Mouse (Mus musculus) kidney, postnatal 0 days (tissue): ENCODE results near the gene Gramd1a. TPM values are rescaled to one million over a fixed set of nuclear protein-coding genes. Genes with fewer than 3 reads are reported as not detected.

Experiments
- ATAC-seq: fragments of 200-750 bp; cut with Nextera tagmentation; replicated peaks from 2 replicates; pipeline ENCODE4 v1.8.0; 2017; ENCODE audit warnings: low read depth, moderate number of reproducible peaks, moderate TSS enrichment, moderate library complexity; ENCODE audit not compliant: low FRiP score
- DNase-seq: peaks from one replicate; pipeline ENCODE4 v3.0.0-alpha.2; 2016; ENCODE audit warnings: low spot score
- H3K27ac ChIP-seq: fragments of 300-500 bp; sonication (generic); 2 replicates; pipeline ENCODE4 v1.5.1; 2014; ENCODE audit warnings: mild to moderate bottlenecking
- H3K27me3 ChIP-seq: fragments of 300-500 bp; sonication (generic); 2 replicates; pipeline ENCODE4 v1.6.1; 2014; ENCODE audit warnings: low read length, mixed read lengths; ENCODE audit not compliant: insufficient read depth
- H3K36me3 ChIP-seq: fragments of 300-500 bp; sonication (generic); 2 replicates; pipeline ENCODE4 v1.6.1; 2014; ENCODE audit warnings: low read length, mixed read lengths; ENCODE audit not compliant: insufficient read depth
- H3K4me1 ChIP-seq: fragments of 300-500 bp; sonication (generic); replicated peaks from 2 replicates; pipeline ENCODE4 v1.6.1; 2014; ENCODE audit warnings: antibody characterized with exemption, low read length, mixed read lengths; ENCODE audit not compliant: insufficient read depth
- H3K4me2 ChIP-seq: fragments of 300-500 bp; sonication (generic); 2 replicates; pipeline ENCODE4 v1.6.1; 2014; ENCODE audit warnings: mild to moderate bottlenecking, low read length, moderate library complexity, mixed read lengths
- H3K4me3 ChIP-seq: fragments of 300-500 bp; sonication (generic); replicated peaks from 2 replicates; pipeline ENCODE4 v1.5.1; 2014; ENCODE audit warnings: low read depth, low read length
- H3K9ac ChIP-seq: fragments of 300-500 bp; sonication (generic); 2 replicates; pipeline ENCODE4 v1.6.1; 2014; ENCODE audit warnings: low read depth, low read length
- H3K9me3 ChIP-seq: fragments of 300-500 bp; sonication (generic); replicated peaks from 2 replicates; pipeline ENCODE4 v1.6.1; 2016; ENCODE audit warnings: low read length, inconsistent platforms, mixed read lengths
- CTCF ChIP-seq: IDR thresholded peaks from 2 replicates; pipeline ENCODE4 v1.5.1; 2016; ENCODE audit warnings: antibody characterized with exemption, low read depth, mild to moderate bottlenecking, moderate library complexity
- WGBS: fragments of 180-500 bp; shearing (Covaris S2); extraction: QIAGEN DNeasy Blood & Tissue Kit; methylation state at CpG from one replicate; pipeline ENCODE4 v1.1.7; 2014; 5-methylcytosine and 5-hydroxymethylcytosine counted together
- polyA plus RNA-seq: library from polyadenylated mRNA; unstranded; fragments of >200 nt; fragmentation: Nextera tagmentation; extraction: Ambion mirVana; gene quantifications from 2 replicates; pipeline ENCODE4 v1.2.1, GENCODE M21; 2015

Gramd1a gene
- polyA plus RNA-seq, 1 experiment from 2014 or later = 36.3 TPM

DNA sequence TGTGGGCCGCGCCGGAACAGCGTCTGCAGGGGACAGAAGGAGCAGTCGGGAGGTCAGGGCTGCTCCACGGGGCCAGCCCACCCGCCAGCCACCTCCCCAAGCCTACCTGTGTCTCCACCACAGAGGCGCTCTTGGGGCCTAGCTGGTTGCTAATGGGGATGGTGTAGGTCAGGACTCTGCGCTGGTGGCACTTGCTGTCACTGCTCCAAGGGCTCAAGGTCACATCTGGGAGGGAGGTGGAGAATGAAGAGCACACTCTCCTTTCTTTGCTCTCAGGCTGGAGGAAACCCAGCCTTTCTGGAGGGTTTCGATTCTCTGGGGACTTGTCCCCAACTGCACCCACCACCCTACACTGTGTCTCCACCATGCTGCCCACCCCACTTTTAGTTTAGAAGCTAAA lies 20.0 kb downstream of the Gramd1a start:
- 93% methylated on average over 10 of the region's 10 CpGs for WGBS
- TF ChIP-seq CTCF = no peak
- no peak for ATAC-seq

DNA sequence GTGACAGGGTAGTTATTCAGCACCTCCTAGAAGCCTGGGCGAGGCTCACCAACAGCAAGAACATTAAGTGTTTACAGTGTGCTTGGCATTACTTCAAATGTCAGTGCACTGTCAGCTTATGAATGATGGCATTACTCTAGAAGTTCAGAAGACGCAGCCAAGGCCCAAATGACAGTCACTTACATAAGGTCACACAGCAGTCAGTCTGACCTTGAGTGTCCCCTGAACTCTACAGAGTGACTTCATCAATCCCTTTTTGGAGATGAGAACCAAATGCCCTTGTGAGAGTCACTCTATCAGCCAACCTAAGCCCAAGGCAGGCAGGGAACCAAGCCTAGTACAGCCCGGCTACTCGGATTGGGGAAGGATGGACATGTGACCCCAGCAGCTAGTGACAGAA lies 23.8 kb downstream of the Gramd1a start:
- no peak overlapping the region for H3K9ac ChIP-seq

More for the DNA sequence above, 20.0 kb downstream of the Gramd1a start:
- H3K4me3 ChIP-seq = no peak overlapping the region
- H3K27ac ChIP-seq = no peak overlapping the region
- H3K27me3 ChIP-seq = no peaks in the 10 kb centered on the region
- H3K4me1 ChIP-seq = no peaks in the 10 kb centered on the region
- H3K9me3 ChIP-seq = no peaks in the 10 kb centered on the region
- H3K4me2 ChIP-seq = no peak overlapping the region
- H3K36me3 ChIP-seq = peaks cover 96% of the 10 kb centered on the region
- H3K9ac ChIP-seq = no peak overlapping the region
- DNase-seq = no peak

DNA sequence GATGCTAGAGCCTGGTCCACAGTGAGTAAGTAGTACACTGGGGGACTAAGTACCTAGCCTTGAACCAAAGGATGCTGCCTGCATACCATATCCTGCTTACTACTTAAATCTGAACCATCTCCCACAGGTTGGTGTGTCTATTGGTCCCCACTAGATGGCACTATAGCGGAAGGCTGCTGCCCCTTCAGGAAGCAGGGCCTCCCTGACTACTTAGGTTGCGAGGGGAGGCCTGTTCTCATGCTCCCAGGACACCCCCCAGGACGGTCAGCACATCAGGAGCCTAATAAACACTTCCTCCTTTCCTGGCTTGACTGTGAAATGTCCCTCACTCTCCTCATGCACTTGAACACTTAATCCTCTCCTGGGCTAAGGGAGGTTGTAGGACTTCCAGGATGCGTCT lies 24.9 kb downstream of the Gramd1a start:
- no peak overlapping the region for H3K4me3 ChIP-seq
- H3K4me2 ChIP-seq = no peak overlapping the region
- H3K9ac ChIP-seq = no peak overlapping the region
- H3K27me3 ChIP-seq = peaks cover 9% of the 10 kb centered on the region
- H3K4me1 ChIP-seq = 0 out of 2 replicates have a peak, but pooled peaks cover 5% of the 10 kb centered on the region
- TF ChIP-seq CTCF = peak; percentile 83
- H3K27ac ChIP-seq = no peak overlapping the region
- no peaks in the 10 kb centered on the region for H3K9me3 ChIP-seq
- DNase-seq (peak; percentile 87), ATAC-seq (no peak)
- 31% methylated on average over 4 of the region's 4 CpGs for WGBS
- peaks cover 65% of the 10 kb centered on the region for H3K36me3 ChIP-seq

More for the DNA sequence above, 23.8 kb downstream of the Gramd1a start:
- H3K27ac ChIP-seq = no peak overlapping the region
- WGBS = 83% methylated on average over 4 of the region's 4 CpGs
- H3K36me3 ChIP-seq = peaks cover 76% of the 10 kb centered on the region
- no peaks in the 10 kb centered on the region for H3K4me1 ChIP-seq
- no peak overlapping the region for H3K4me2 ChIP-seq
- no peaks in the 10 kb centered on the region for H3K27me3 ChIP-seq
- H3K4me3 ChIP-seq = no peak overlapping the region
- TF ChIP-seq CTCF = no peak
- no peaks in the 10 kb centered on the region for H3K9me3 ChIP-seq
- no peak for ATAC-seq
- DNase-seq = no peak

DNA sequence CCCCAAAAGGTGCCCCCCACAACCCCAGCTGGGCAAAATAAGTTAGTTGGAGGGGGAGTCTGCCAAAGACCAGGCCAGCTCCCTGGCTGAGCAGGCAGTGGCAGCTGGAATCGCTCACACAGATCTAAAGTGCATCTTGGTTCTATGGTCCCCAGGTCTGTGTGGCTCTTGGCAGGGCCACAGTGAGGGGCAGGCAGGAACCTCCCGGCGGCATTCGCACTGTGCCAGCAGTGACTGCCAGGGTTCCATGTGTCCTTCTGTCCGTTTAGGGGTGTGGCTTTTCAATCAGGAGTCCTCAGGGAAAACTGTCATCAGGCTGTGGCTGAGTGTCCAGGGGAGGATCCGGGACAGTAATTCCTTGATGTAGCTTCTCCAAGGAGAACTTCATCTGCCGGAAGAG lies 25.5 kb downstream of the Gramd1a start:
- Histone ChIP-seq H3K27ac (no peak overlapping the region), H3K27me3 (peaks cover 14% of the 10 kb centered on the region), H3K4me3 (no peak overlapping the region), H3K9ac (no peak overlapping the region), H3K9me3 (no peaks in the 10 kb centered on the region), H3K4me2 (no peak overlapping the region), H3K4me1 (0 out of 2 replicates have a peak, but pooled peaks cover 5% of the 10 kb centered on the region), H3K36me3 (peaks cover 59% of the 10 kb centered on the region)
- WGBS = 90% methylated on average over 7 of the region's 7 CpGs
- DNase-seq (no peak), ATAC-seq (no peak)
- no peak for TF ChIP-seq CTCF

DNA sequence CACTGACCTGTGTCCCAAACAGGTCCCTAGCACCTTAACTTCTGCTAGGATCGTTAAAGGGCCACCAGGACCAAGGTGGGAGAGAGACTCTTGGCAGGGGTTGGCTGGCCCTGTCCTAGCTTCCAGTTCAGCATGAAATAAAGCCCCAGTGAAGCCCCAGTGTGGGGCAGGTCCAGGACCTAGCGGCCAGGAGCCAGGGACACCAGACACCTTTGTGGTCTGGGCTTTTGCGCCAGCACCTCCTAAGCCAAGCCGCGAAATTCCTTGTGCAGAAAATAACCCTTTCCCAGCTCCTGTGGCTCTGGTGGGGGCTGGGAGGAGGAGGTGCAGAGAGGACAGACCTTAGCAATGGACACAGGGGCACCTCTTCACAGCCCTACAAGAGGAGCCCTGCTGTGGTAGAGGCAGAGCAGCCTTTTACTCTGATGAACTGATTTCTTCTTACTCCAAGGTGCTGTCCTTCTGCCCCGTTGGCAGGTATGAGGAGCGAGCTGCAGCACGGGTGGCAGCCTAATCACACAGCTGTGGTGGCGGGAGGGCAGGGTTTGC lies 27.5 kb downstream of the Gramd1a start:
- ATAC-seq = no peak
- no peak for TF ChIP-seq CTCF
- 59% methylated on average over 9 of the region's 9 CpGs for WGBS

DNA sequence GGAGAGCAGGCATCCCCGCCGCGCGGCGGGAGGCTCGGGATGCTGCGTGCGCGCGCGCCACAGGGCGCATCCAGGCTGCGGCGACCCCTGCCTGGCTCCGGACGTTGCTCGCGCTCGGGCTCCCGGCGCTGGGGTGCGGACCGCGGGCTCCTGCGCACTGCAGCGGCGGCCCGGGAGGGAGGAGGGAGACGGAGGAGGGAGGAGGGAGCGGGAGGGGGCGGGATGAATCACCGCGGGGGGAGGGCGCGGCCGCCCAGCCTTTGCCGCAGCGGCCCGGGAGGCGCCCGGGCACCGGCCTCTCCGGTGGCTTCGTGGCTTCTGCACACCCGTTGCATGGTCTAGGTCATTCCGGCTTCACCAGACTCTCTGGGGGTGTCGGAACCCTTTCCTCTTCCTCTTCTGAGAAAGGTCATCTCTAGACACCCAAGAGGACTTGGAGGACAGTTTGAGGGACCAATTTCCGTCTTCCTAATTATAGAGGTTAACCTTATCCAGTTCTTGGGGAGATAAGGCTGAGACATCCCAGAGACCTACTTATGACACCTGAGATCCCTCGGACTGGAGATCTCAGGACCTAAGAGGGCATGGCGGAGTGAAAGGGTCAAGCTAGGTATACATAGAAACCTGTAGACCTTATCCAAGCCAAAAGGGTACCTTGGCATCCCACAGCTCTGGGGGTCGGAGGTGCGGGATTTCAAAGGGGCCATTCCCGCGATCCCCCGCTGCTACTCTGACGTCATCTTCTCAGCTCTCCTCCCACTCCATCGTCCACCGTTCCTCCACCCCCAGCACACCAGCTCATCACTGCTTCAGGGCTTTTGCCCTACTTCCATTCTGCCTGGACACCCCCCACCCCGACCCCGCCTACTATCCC lies 28.6 kb downstream of the Gramd1a start, which contains the start of gene Scn1b:
TSS of gene Scn1b (minus strand) at position 153 of the 874 bp plus-strand sequence.
- WGBS = 2% methylated on average over 27 of the region's 60 CpGs
- TF ChIP-seq CTCF = no peak
- H3K9me3 ChIP-seq = no peaks in the 10 kb centered on the region
- peak within 1 kb of the TSS; percentile 96 for H3K4me2 ChIP-seq
- no peak within 1 kb of the TSS for H3K27ac ChIP-seq
- H3K4me1 ChIP-seq = 0 out of 2 replicates have a peak, but pooled peaks cover 5% of the 10 kb centered on the region
- peak within 1 kb of the TSS; percentile 52 for H3K9ac ChIP-seq
- ATAC-seq (no peak; the same call in 1 of the 2 replicates), DNase-seq (peak; percentile 33)
- peaks cover 29% of the 10 kb centered on the region for H3K36me3 ChIP-seq
- H3K4me3 ChIP-seq = peak within 1 kb of the TSS; percentile 55
- H3K27me3 ChIP-seq = peaks cover 14% of the 10 kb centered on the region

More for the DNA sequence above, 27.5 kb downstream of the Gramd1a start:
- Histone ChIP-seq H3K4me2 (no peak overlapping the region), H3K9ac (no peak overlapping the region), H3K27ac (no peak overlapping the region), H3K9me3 (no peaks in the 10 kb centered on the region), H3K4me1 (0 out of 2 replicates have a peak, but pooled peaks cover 5% of the 10 kb centered on the region), H3K27me3 (peaks cover 14% of the 10 kb centered on the region), H3K4me3 (no peak overlapping the region), H3K36me3 (peaks cover 40% of the 10 kb centered on the region)
- no peak for DNase-seq
